Mouse (Mus musculus): Measurements from ENCODE around the gene Otop2.

DNA sequence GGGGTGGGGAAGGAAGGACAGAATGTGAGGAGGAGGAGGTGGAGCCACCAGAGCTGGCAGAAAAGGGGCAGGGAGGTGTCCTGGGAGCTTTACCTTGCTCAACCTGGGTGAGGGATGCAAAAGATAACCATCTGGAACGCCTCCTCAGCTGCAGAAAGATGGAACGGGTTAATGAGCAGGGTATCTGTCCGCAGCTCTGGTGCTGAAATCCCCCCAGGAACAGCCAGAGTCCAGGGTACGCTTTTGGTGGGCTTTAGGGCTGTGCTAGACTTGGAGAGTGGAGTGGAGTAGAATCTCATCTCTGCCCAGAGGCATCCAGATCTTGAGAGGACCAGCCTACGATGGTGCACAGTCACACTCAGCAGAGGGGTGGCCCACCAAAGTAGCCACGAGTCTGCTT is 29.2 kb downstream of the Otop2 start:
- no peak for TF ChIP-seq CTCF (IDR thresholded peaks at IDR 0.05; ENCODE audit: borderline replicate concordance, extremely low read depth, insufficient read depth, insufficient read length)
- TF ChIP-seq POLR2A (IDR thresholded peaks at IDR 0.05; ENCODE audit: borderline replicate concordance, extremely low read depth, insufficient read depth, insufficient read length, poor library complexity, severe bottlenecking) = no peak

All from brain, embryonic 14.5 days (tissue).